In the genomic region with DNA sequence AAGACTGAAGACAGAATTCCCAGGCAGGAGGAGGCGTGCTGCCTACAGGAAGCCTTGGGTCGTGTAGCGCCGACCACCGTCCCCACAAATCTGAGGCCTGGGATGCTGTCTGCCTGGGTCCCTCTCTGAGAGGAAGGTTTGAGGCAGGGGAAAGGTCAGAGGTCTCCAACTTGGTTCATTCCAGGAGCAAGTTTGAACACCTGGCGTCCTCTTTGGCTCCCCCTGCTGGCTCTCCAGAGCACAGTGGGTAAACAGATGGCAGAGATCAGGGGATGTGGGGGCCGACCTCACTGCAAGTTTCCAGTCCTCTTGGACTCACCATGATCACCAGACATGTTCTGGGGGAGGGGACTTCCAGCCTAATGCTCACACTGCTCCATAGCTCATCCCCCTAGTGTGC, we compare ENCODE assay signal across 8 mouse cellular contexts. TPM values are rescaled to one million over a fixed set of nuclear protein-coding genes. Genes with fewer than 3 reads are reported as not detected.
A peak's percentile ranks its signal among the peaks of the same experiment; 100 is the strongest.
DNase-seq lines count a peak whose midpoint lies in the region.

No protein-coding gene starts in this region.

- H3K36me3 ChIP-seq in splenic B cell, adult 2 months (ENCODE audit: control insufficient read depth, insufficient read depth, low read length, poor library complexity, severe bottlenecking): no peaks in the 10 kb centered on the region

- no peaks in the 10 kb centered on the region for H3K27me3 ChIP-seq in splenic B cell, adult 2 months (ENCODE audit: control insufficient read depth, insufficient read depth, low read length, poor library complexity, severe bottlenecking)

- peak; percentile 62 for DNase-seq in adrenal gland, postnatal 10 days
- no peak for DNase-seq in adrenal gland, adult 8-10 months
- peak; percentile 36 for DNase-seq in right cerebral cortex, adult 18-20 months
- DNase-seq in right cerebral cortex, postnatal 36 days (ENCODE audit: low spot score in 2 of 2): no peak
- DNase-seq in embryo, embryonic 10.5 days (ENCODE audit: low spot score): peak; percentile 79
- DNase-seq in kidney, adult 9 months: peak; percentile 44
- DNase-seq in lung, postnatal 25 days (ENCODE audit: low spot score): peak; percentile 48
- peak; percentile 71 for DNase-seq in splenic B cell, adult 2 months (ENCODE audit: low read depth, low spot score)

RNA-seq across cellular contexts. Expression of a gene that starts 39.3 kb away (rescaled TPM):
- 10 to 100 TPM; 71.2 to 81.6 TPM for total RNA-seq in adrenal gland, postnatal 10 days (2021)
- 10 to 100 TPM; 82.4 to 88.4 (median 85.1) TPM for total RNA-seq in adrenal gland, adult 8-10 months (2022)

Comparison
In these comparisons a context has a peak if more than half of its experiments do, and no peak if none do; other contexts are left out.
1. DNase-seq: peak in adrenal gland, postnatal 10 days (single experiment), right cerebral cortex, adult 18-20 months (single experiment), embryo, embryonic 10.5 days (single experiment), kidney, adult 9 months (single experiment), lung, postnatal 25 days (single experiment) and splenic B cell, adult 2 months (single experiment); none in adrenal gland, adult 8-10 months (single experiment) and right cerebral cortex, postnatal 36 days (0 of 2).